Mouse (Mus musculus): ENCODE data around the gene Sv2c. TPM values are rescaled to one million over a fixed set of nuclear protein-coding genes. Genes with fewer than 3 reads are reported as not detected.

The Sv2c gene
- polyA plus RNA-seq, 1 experiment from 2014 or later: 9.6 TPM

Other genes starting within 250 kb of the Sv2c start
- gene Iqgap2, start 240.7 kb downstream of the Sv2c start, polyA plus RNA-seq (2014; fragmentation: Nextera tagmentation; extraction: Ambion mirVana): 12.5 and 15.3 TPM in 2 replicates
- gene Gm20075, start 51.2 kb downstream of the Sv2c start, polyA plus RNA-seq (2014; fragmentation: Nextera tagmentation; extraction: Ambion mirVana): 36.4 and 38.2 TPM in 2 replicates
- not detected in 2 replicates for gene Gm17190, start 50.5 kb downstream of the Sv2c start, polyA plus RNA-seq (2014; fragmentation: Nextera tagmentation; extraction: Ambion mirVana)